Mouse (Mus musculus) right cerebral cortex, adult 2 months (tissue): ENCODE results near the gene Nav3.

Experiments used
- DNase-seq, 2 experiments: peaks; one replicate each; pipeline ENCODE4 v3.0.0; 2021 to 2022; ENCODE audit warnings: low spot score in 2 of 2

The Nav3 gene

GRCm38 (mm10) chr10:109920607-109921187 is 535.3 kb downstream of the Nav3 start:
- DNase-seq = peak; percentile 68 to 69

- no peak for DNase-seq
These were observed 536.5 kb downstream of the Nav3 start for GRCm38 (mm10) chr10:109919515-109919914.

- no peak for DNase-seq
These were observed 548.8 kb downstream of the Nav3 start for GRCm38 (mm10) chr10:109907206-109907605.

- DNase-seq = no peak
These were observed 549.6 kb downstream of the Nav3 start for GRCm38 (mm10) chr10:109906413-109906785.

GRCm38 (mm10) chr10:109905649-109906412 is 550.2 kb downstream of the Nav3 start:
- no peak for DNase-seq

GRCm38 (mm10) chr10:109904841-109905240 is 551.2 kb downstream of the Nav3 start:
- no peak for DNase-seq

- DNase-seq = peak; percentile 38 to 51
These were observed 552.1 kb downstream of the Nav3 start for GRCm38 (mm10) chr10:109903701-109904555.

GRCm38 (mm10) chr10:109903241-109903640 is 552.8 kb downstream of the Nav3 start:
- no peak for DNase-seq

- no peak for DNase-seq
These were observed 566.9 kb downstream of the Nav3 start for GRCm38 (mm10) chr10:109889171-109889475.

GRCm38 (mm10) chr10:109888355-109889170 is 567.4 kb downstream of the Nav3 start:
- DNase-seq = no peak

- DNase-seq = no peak
These were observed 568.8 kb downstream of the Nav3 start for GRCm38 (mm10) chr10:109887160-109887559.

GRCm38 (mm10) chr10:109876107-109876506 is 579.9 kb downstream of the Nav3 start:
- DNase-seq = no peak

GRCm38 (mm10) chr10:109875312-109875830 is 580.6 kb downstream of the Nav3 start:
- no peak for DNase-seq

GRCm38 (mm10) chr10:109874652-109875311 is 581.2 kb downstream of the Nav3 start:
- DNase-seq = no peak

- DNase-seq = no peak
These were observed 589.9 kb downstream of the Nav3 start for GRCm38 (mm10) chr10:109866063-109866462.

- DNase-seq = no peak
These were observed 590.6 kb downstream of the Nav3 start for GRCm38 (mm10) chr10:109865391-109865790.

- DNase-seq = peak; percentile 72 to 80
These were observed 591.3 kb downstream of the Nav3 start for GRCm38 (mm10) chr10:109864708-109865107.

GRCm38 (mm10) chr10:109861275-109861674 is 594.7 kb downstream of the Nav3 start:
- DNase-seq = no peak

GRCm38 (mm10) chr10:109858568-109858967 is 597.4 kb downstream of the Nav3 start:
- DNase-seq = no peak

- DNase-seq = no peak
These were observed 603.6 kb downstream of the Nav3 start for GRCm38 (mm10) chr10:109852392-109852791.

GRCm38 (mm10) chr10:109847631-109848030 is 608.4 kb downstream of the Nav3 start:
- DNase-seq = no peak
